Mouse (Mus musculus): ENCODE results near the gene Amh. TPM values are rescaled to one million over a fixed set of nuclear protein-coding genes. Genes with fewer than 3 reads are reported as not detected.

Amh gene
- polyA plus RNA-seq, 1 experiment = not detected

- no peak overlapping the region for H3K27ac ChIP-seq (ENCODE audit: insufficient read depth, low read length)
- H3K4me3 ChIP-seq (ENCODE audit: insufficient read depth, low read length) = no peak overlapping the region
- no peaks in the 10 kb centered on the region for H3K4me1 ChIP-seq (ENCODE audit: control insufficient read depth, insufficient read depth, low read length)
- TF ChIP-seq CTCF (IDR thresholded peaks at IDR 0.05; ENCODE audit: borderline replicate concordance, insufficient read depth, low read length) = no peak
- TF ChIP-seq POLR2A (IDR thresholded peaks at IDR 0.05; ENCODE audit: low read depth, low read length) = no peak
These were observed 27.8 kb downstream of the Amh start for GRCm38 (mm10) chr10:80832818-80833217.

GRCm38 (mm10) chr10:80835617-80836016 is 30.6 kb downstream of the Amh start:
- H3K27ac ChIP-seq (ENCODE audit: insufficient read depth, low read length) = no peak overlapping the region
- no peak overlapping the region for H3K4me3 ChIP-seq (ENCODE audit: insufficient read depth, low read length)
- TF ChIP-seq CTCF (IDR thresholded peaks at IDR 0.05; ENCODE audit: borderline replicate concordance, insufficient read depth, low read length) = no peak
- TF ChIP-seq POLR2A (IDR thresholded peaks at IDR 0.05; ENCODE audit: low read depth, low read length) = no peak
- H3K4me1 ChIP-seq (ENCODE audit: control insufficient read depth, insufficient read depth, low read length) = no peaks in the 10 kb centered on the region

GRCm38 (mm10) chr10:80836949-80837379 is 31.9 kb downstream of the Amh start:
- Histone ChIP-seq H3K4me1 (ENCODE audit: control insufficient read depth, insufficient read depth, low read length) (no peaks in the 10 kb centered on the region), H3K27ac (ENCODE audit: insufficient read depth, low read length) (no peak overlapping the region), H3K4me3 (ENCODE audit: insufficient read depth, low read length) (no peak overlapping the region)
- TF ChIP-seq CTCF (IDR thresholded peaks at IDR 0.05; ENCODE audit: borderline replicate concordance, insufficient read depth, low read length) (no peak), POLR2A (IDR thresholded peaks at IDR 0.05; ENCODE audit: low read depth, low read length) (no peak)

GRCm38 (mm10) chr10:80837827-80838226 is 32.8 kb downstream of the Amh start:
- Histone ChIP-seq H3K4me1 (ENCODE audit: control insufficient read depth, insufficient read depth, low read length) (no peaks in the 10 kb centered on the region), H3K4me3 (ENCODE audit: insufficient read depth, low read length) (no peak overlapping the region), H3K27ac (ENCODE audit: insufficient read depth, low read length) (no peak overlapping the region)
- no peak for TF ChIP-seq POLR2A (IDR thresholded peaks at IDR 0.05; ENCODE audit: low read depth, low read length)

GRCm38 (mm10) chr10:80838346-80838912 is 33.4 kb downstream of the Amh start:
- H3K27ac ChIP-seq (ENCODE audit: insufficient read depth, low read length) = no peak overlapping the region
- no peak overlapping the region for H3K4me3 ChIP-seq (ENCODE audit: insufficient read depth, low read length)
- TF ChIP-seq POLR2A (IDR thresholded peaks at IDR 0.05; ENCODE audit: low read depth, low read length) = no peak
- TF ChIP-seq CTCF (IDR thresholded peaks at IDR 0.05; ENCODE audit: borderline replicate concordance, insufficient read depth, low read length) = no peak
- no peaks in the 10 kb centered on the region for H3K4me1 ChIP-seq (ENCODE audit: control insufficient read depth, insufficient read depth, low read length)

- H3K4me1 ChIP-seq (ENCODE audit: control insufficient read depth, insufficient read depth, low read length) = no peaks in the 10 kb centered on the region
- H3K4me3 ChIP-seq (ENCODE audit: insufficient read depth, low read length) = no peak overlapping the region
- TF ChIP-seq CTCF (IDR thresholded peaks at IDR 0.05; ENCODE audit: borderline replicate concordance, insufficient read depth, low read length) = no peak
- TF ChIP-seq POLR2A (IDR thresholded peaks at IDR 0.05; ENCODE audit: low read depth, low read length) = no peak
- H3K27ac ChIP-seq (ENCODE audit: insufficient read depth, low read length) = no peak overlapping the region
These were observed 34.8 kb downstream of the Amh start for GRCm38 (mm10) chr10:80839848-80840247.

- 0 out of 2 replicates have a peak, but pooled peaks cover 2% of the 10 kb centered on the region for H3K4me1 ChIP-seq (ENCODE audit: control insufficient read depth, insufficient read depth, low read length)
- no peak overlapping the region for H3K4me3 ChIP-seq (ENCODE audit: insufficient read depth, low read length)
- no peak overlapping the region for H3K27ac ChIP-seq (ENCODE audit: insufficient read depth, low read length)
- TF ChIP-seq POLR2A (IDR thresholded peaks at IDR 0.05; ENCODE audit: low read depth, low read length) (no peak), CTCF (IDR thresholded peaks at IDR 0.05; ENCODE audit: borderline replicate concordance, insufficient read depth, low read length) (no peak)
These were observed 36.6 kb downstream of the Amh start for GRCm38 (mm10) chr10:80841685-80842084.

GRCm38 (mm10) chr10:80842334-80842733 is 37.3 kb downstream of the Amh start:
- no peak overlapping the region for H3K4me3 ChIP-seq (ENCODE audit: insufficient read depth, low read length)
- TF ChIP-seq POLR2A (IDR thresholded peaks at IDR 0.05; ENCODE audit: low read depth, low read length) = no peak
- TF ChIP-seq CTCF (IDR thresholded peaks at IDR 0.05; ENCODE audit: borderline replicate concordance, insufficient read depth, low read length) = no peak
- no peak overlapping the region for H3K27ac ChIP-seq (ENCODE audit: insufficient read depth, low read length)
- H3K4me1 ChIP-seq (ENCODE audit: control insufficient read depth, insufficient read depth, low read length) = 0 out of 2 replicates have a peak, but pooled peaks cover 2% of the 10 kb centered on the region

- no peak for TF ChIP-seq CTCF (IDR thresholded peaks at IDR 0.05; ENCODE audit: borderline replicate concordance, insufficient read depth, low read length)
- no peak for TF ChIP-seq POLR2A (IDR thresholded peaks at IDR 0.05; ENCODE audit: low read depth, low read length)
- H3K4me1 ChIP-seq (ENCODE audit: control insufficient read depth, insufficient read depth, low read length) = 0 out of 2 replicates have a peak, but pooled peaks cover 2% of the 10 kb centered on the region
- H3K4me3 ChIP-seq (ENCODE audit: insufficient read depth, low read length) = no peak overlapping the region
- H3K27ac ChIP-seq (ENCODE audit: insufficient read depth, low read length) = no peak overlapping the region
These were observed 38.3 kb downstream of the Amh start for GRCm38 (mm10) chr10:80843087-80843930.

GRCm38 (mm10) chr10:80843931-80844547 is 39.0 kb downstream of the Amh start, which contains the start of gene Lingo3:
Gene Lingo3 (minus strand): TSS chr10:80844039.
- Histone ChIP-seq H3K4me3 (ENCODE audit: insufficient read depth, low read length) (no peak within 1 kb of the TSS), H3K27ac (ENCODE audit: insufficient read depth, low read length) (no peak within 1 kb of the TSS), H3K4me1 (ENCODE audit: control insufficient read depth, insufficient read depth, low read length) (0 out of 2 replicates have a peak, but pooled peaks cover 2% of the 10 kb centered on the region)
- TF ChIP-seq POLR2A (IDR thresholded peaks at IDR 0.05; ENCODE audit: low read depth, low read length) = no peak
- no peak for TF ChIP-seq CTCF (IDR thresholded peaks at IDR 0.05; ENCODE audit: borderline replicate concordance, insufficient read depth, low read length)
